Mouse (Mus musculus) A20 (cell line): ENCODE measurements around the gene Nucb1.
"Not testable (repeated sequence)": the region's sequence is repeated elsewhere in the genome, so short reads cannot be mapped to it uniquely, and the experiment has no call there.

Experiments
- DNase-seq: peaks from one replicate; pipeline ENCODE4 v3.0.0-alpha.2; 2011; ENCODE audit warnings: low read depth, low spot score

The Nucb1 gene

DNA sequence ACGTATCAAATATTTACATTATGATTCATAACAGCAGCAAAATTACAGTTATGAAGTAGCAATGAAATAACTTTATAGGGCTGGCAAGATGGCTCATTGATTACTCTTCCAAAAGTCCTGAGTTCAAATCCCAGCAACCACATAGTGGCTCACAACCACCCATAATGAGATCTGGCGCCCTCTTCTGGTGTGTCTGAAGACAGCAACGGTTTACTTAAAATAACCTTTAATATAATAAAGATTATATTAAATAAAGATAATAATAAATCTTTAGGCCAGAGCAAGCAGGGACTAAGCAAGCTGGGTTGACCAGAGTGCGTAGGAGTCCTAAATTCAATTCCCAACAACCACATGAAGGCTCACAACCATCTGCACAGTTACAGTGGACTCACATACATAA, 47.3 kb downstream of the Nucb1 start:
- DNase-seq, result not testable (repeated sequence)

- DNase-seq, result peak; percentile 28
Measured at GRCm38 (mm10) chr7:45462325-45462724, 47.9 kb downstream of the Nucb1 start.

DNA sequence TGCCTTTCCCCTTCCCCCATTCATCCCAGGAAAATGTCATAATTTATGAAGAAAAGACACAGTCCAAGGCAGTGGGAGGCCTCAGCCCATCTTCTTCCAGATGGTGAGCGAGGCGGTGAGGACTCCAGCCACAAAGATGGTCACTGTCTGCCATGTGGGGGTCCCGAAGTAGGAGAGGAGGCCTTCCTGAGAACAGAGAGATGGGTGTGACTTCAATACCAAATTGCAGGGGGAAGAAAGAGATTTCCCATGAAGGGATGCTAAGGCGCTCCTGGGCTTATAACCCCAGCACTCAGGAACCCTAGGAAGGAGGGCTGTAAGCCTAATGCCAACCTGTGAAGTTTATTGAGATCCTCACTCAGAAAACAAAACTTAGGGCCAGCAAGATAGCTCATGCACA, 48.4 kb downstream of the Nucb1 start:
- no peak for DNase-seq

DNA sequence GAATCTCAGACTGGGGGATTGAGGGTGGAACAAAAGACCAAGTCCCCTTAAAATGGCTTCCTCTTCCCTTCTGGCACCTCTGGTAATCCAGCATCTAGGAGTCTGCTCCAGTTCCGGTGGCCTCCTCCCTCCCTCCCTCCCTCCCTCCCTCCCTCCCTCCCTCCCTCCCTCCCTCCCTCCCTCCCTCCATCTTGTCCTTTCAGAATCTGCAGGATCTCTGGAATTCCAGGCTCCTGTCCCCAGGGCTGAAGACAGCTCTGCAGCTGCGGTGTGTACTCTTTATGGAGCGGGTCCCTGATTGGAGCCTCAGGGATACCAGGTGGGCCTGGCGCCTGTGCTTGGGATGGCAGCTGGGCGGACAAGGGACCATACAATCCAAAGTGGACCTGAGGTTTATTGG, 48.9 kb downstream of the Nucb1 start:
- no peak for DNase-seq

- peak; percentile 87 for DNase-seq
Measured at GRCm38 (mm10) chr7:45460860-45461314, 49.3 kb downstream of the Nucb1 start.

- no peak for DNase-seq
Measured at GRCm38 (mm10) chr7:45460377-45460776, 49.8 kb downstream of the Nucb1 start.

- peak; percentile 99 for DNase-seq
Measured at GRCm38 (mm10) chr7:45459564-45460140, 50.6 kb downstream of the Nucb1 start, which contains the start of gene Ftl1. Gene Ftl1, minus strand, starts transcription at chr7:45459884.

DNA sequence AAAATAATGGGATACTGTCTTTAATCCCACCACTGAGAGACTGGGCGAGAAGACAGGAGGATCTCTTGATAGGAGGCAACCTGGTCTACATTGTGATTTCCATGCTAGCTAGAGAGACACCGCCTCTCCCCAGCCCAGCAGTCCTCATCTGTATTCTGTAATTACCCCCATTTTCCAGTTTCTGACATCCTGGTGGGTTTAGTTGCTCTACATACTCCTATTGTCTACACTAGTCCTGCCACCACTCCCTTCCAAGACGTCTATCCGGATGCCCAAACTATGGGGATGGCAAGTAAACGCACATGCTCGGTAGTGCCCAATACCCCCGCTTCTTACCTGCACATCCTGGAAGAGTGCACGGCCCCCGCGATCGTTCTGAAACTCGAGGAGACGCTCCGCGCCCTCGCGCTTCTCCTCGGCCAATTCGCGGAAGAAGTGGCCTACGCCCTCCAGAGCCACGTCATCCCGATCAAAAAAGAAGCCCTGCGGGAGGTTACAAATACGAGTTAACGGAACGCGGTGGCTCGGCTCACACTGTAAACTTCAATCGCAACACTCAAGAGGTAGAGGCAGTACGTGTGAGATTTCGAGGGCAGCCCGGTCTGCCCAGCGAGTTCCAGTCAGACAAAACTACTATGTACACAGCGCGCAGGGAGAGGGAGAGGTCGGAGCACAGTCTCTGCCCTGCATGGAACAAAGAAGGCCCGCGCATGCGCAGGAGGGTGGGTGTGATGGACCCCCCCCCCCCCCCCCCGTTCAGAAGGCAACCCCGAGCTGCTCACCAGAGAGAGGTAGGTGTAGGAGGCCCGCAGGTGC, 51.2 kb downstream of the Nucb1 start:
- peak; percentile 74 for DNase-seq

GRCm38 (mm10) chr7:45457204-45458060, 52.8 kb downstream of the Nucb1 start:
- peak; percentile 83 for DNase-seq

DNA sequence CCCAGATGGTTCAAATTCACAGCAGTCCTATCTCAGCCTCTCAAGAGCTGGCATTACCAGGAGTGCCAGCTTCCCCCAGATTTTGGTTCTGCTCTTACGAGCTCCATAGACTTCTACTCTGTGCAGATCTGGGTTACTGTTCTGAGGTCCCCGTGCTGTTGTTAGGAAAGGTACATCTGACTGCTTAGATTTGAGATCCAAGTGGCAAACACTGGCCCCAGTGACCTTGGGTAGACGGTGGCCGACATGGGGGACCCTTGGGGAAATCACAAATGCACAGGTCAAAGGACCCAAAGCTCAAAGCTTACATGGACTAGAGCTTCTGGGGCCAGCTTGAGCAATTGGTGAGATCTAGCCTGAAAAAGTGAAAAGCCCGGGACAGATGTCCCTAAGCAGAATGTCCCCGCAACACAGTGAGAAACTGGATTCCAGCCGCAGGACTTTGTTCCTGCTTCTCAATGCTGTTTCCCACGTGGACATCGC, 53.4 kb downstream of the Nucb1 start:
- peak; percentile 57 for DNase-seq

DNA sequence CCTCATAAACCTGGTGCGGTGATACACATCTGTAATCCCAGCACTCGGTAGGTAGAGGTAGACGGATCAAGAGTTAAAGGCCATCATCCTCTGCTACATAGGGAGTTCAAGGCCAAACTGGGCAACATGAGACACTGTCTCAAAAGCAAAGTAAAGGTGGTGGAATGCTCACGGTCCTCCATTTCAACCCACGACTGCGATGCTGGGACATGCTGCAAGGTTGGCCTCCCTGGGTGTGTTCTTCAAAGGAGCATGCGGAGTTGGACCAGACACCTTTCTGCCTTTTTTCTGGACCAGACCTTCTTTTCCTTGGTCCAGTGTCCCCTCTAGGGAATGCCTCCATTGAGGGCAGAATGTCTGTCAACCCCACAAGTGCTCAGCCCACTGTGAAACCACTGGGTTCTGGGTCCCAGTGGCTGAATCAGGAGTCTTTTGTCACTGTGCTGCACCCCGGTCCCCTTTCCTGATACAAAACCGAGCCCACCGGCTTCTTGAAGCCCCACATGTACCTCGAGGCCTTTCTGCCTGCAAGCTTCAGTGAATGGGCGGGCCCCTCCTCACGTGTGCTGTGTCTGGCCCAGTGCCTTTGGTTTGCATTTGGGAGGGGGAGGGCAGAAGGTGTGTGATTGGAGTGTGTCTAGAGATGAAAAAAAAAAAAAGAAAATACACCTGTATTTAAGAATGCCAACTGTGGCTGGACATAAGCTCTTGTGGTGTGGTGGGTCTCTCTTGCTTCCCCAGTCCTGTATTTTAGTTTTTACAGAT, 54.1 kb downstream of the Nucb1 start:
- peak; percentile 52 for DNase-seq

DNA sequence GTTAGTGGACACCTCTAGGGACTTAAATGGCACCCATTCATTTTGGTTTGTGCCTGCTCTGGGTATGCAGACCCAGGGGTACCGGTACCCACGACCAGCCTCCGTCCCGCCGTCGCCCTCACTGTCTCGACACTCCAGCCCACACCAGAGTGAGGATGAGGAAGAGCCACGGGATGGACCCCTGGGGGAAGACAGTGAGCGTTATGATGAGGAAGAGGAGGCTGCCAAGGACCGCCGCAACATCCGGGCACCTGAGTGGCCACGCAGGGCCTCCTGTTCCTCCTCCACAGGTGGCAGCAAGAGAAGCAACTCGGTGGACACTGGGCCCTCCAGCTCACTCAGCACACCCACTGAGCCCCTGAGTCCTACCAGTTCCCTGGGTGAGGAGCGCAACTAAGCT, 55.2 kb downstream of the Nucb1 start:
- DNase-seq, result no peak

DNA sequence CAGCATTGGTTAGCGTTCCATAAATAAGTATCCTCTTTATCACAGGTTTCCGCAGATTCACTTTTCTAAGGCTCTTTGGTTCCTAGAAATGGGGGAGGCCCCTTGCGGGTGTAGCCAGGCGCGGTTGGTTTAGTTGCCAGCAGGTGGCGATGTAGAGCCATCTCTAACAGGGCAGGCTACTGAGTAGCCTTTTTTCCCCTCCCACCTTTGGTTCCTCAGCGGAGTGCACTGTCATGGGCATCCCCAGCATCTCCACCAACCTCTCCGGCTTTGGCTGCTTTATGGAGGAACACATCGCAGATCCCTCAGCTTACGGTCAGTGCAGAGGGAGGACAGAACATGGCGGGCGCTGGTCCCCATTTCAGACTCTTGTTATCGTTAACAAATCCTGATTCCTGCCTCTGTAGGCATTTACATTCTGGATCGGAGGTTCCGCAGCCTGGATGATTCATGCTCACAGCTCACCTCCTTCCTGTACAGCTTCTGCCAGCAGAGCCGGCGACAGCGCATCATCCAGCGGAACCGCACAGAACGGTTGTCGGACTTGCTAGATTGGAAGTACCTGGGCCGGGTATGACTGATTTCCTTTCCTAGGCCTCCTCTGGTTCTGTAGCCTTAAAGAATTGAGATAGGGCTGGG, 58.7 kb downstream of the Nucb1 start:
- peak; percentile 84 for DNase-seq

GRCm38 (mm10) chr7:45449974-45450373, 60.2 kb downstream of the Nucb1 start:
- no peak for DNase-seq

GRCm38 (mm10) chr7:45447325-45447990, 62.7 kb downstream of the Nucb1 start:
- peak; percentile 80 for DNase-seq

DNA sequence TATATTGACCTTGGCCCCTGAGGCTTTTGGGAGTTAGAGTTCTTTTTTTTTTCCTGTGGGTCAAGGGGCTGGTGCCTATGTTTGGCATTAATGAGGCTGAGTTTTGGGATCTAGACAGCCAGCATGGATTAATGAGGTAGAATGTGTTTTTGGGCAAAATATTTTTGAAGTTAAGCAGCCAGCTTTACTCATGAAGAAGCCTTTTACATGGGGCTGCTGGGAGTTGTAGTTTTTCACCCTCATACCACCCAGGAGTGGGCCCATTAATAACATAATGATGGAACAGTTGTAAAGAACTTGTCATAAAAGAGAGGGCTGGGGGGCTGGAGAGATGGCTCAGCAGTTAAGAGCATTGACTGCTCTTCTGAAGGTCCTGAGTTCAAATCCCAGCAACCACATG, 63.6 kb downstream of the Nucb1 start:
- DNase-seq, result peak; percentile 32

GRCm38 (mm10) chr7:45443526-45444420, 66.4 kb downstream of the Nucb1 start:
- no peak for DNase-seq
